ENCODE assay signal across 13 mouse cellular contexts in genomic region chr4:97127780-97128179, GRCm38 (mm10). TPM values are rescaled to one million over a fixed set of nuclear protein-coding genes. Genes with fewer than 3 reads are reported as not detected.
DNase-seq lines count a peak whose midpoint lies in the region; ATAC-seq lines count a peak whose summit lies in the region.
"Had no signal": no experiment of that assay in that cellular context is flagged by ENCODE, and none has a peak within 500 bp of the region (broad histone marks: within the 10 kb centered on the region; RNA-seq: fewer than 3 reads in every experiment).

No protein-coding gene starts in this region.

- no peak overlapping the region for H3K4me3 ChIP-seq in forebrain, embryonic 16.5 days (replicated peaks; ENCODE audit: low read length)
- no peak overlapping the region for H3K4me3 ChIP-seq in forebrain, embryonic 11.5 days (ENCODE audit: low read depth, low read length)
- H3K4me3 ChIP-seq: liver, embryonic 13.5 days; midbrain, embryonic 13.5 days had no signal

- H3K36me3 ChIP-seq in forebrain, embryonic 16.5 days (ENCODE audit: control insufficient read depth, insufficient read depth), result no peaks in the 10 kb centered on the region
- no peaks in the 10 kb centered on the region for H3K36me3 ChIP-seq in forebrain, embryonic 11.5 days (ENCODE audit: control insufficient read depth, insufficient read depth, low read length)
- H3K36me3 ChIP-seq: liver, embryonic 13.5 days; midbrain, embryonic 13.5 days had no signal

- no peaks in the 10 kb centered on the region for H3K4me1 ChIP-seq in forebrain, embryonic 16.5 days (replicated peaks; ENCODE audit: control insufficient read depth, insufficient read depth, low read length)
- H3K4me1 ChIP-seq in forebrain, embryonic 11.5 days (replicated peaks; ENCODE audit: control insufficient read depth, insufficient read depth, low read length), result no peaks in the 10 kb centered on the region
- H3K4me1 ChIP-seq: liver, embryonic 13.5 days; midbrain, embryonic 13.5 days had no signal

- WGBS in forebrain, embryonic 16.5 days, result 55% methylated on average over 4 of the region's 4 CpGs
- 63% methylated on average over 4 of the region's 4 CpGs for WGBS in forebrain, embryonic 11.5 days

- peak; percentile 88 for ATAC-seq in forebrain, embryonic 16.5 days
- no peak for ATAC-seq in forebrain, embryonic 11.5 days (replicated peaks; ENCODE audit: low FRiP score)
- no peak for ATAC-seq in CD4-positive, CD25-positive, alpha-beta regulatory T cell, adult 4 months
- ATAC-seq: midbrain, embryonic 13.5 days had no signal

- no peak for DNase-seq in forebrain, embryonic 11.5 days (ENCODE audit: low spot score)
- peak; percentile 31 for DNase-seq in testis, postnatal 10 days (ENCODE audit: low spot score)
- no peak for DNase-seq in testis, postnatal 14 days (ENCODE audit: low spot score)
- DNase-seq in layer of hippocampus, postnatal 36 days, result peak; percentile 31 to 50
- no peak for DNase-seq in kidney, adult 11 months
- DNase-seq: liver, embryonic 13.5 days had no signal

- H3K9ac ChIP-seq in forebrain, embryonic 16.5 days (replicated peaks; ENCODE audit: low read depth, low read length), result no peak overlapping the region
- H3K9ac ChIP-seq in forebrain, embryonic 11.5 days (ENCODE audit: low read length), result no peak overlapping the region
- H3K9ac ChIP-seq: liver, embryonic 13.5 days; midbrain, embryonic 13.5 days had no signal

- H3K27ac ChIP-seq in forebrain, embryonic 16.5 days (ENCODE audit: low read length), result no peak overlapping the region
- no peak overlapping the region for H3K27ac ChIP-seq in forebrain, embryonic 11.5 days (ENCODE audit: low read depth, low read length)
- H3K27ac ChIP-seq: liver, embryonic 13.5 days; midbrain, embryonic 13.5 days had no signal

- no peak overlapping the region for H3K4me2 ChIP-seq in forebrain, embryonic 16.5 days (ENCODE audit: low read length)
- H3K4me2 ChIP-seq in forebrain, embryonic 11.5 days (ENCODE audit: low read depth, low read length, severe bottlenecking), result no peak overlapping the region
- H3K4me2 ChIP-seq: liver, embryonic 13.5 days; midbrain, embryonic 13.5 days had no signal

- H3K27me3 ChIP-seq in forebrain, embryonic 16.5 days (replicated peaks; ENCODE audit: control insufficient read depth, insufficient read depth, low read length), result no peaks in the 10 kb centered on the region
- no peaks in the 10 kb centered on the region for H3K27me3 ChIP-seq in forebrain, embryonic 11.5 days (ENCODE audit: control insufficient read depth, insufficient read depth, low read length)
- H3K27me3 ChIP-seq: liver, embryonic 13.5 days; midbrain, embryonic 13.5 days had no signal

- H3K9me3 ChIP-seq in forebrain, embryonic 16.5 days (ENCODE audit: control insufficient read depth, low read length), result no peaks in the 10 kb centered on the region
- no peaks in the 10 kb centered on the region for H3K9me3 ChIP-seq in forebrain, embryonic 11.5 days (ENCODE audit: control insufficient read depth, low read length)
- H3K9me3 ChIP-seq: liver, embryonic 13.5 days; midbrain, embryonic 13.5 days had no signal

RNA-seq across cellular contexts. Expression of gene Gm10192, which starts 55.2 kb away (rescaled TPM):
- polyA plus RNA-seq in forebrain, embryonic 16.5 days (2015; fragmentation: Nextera tagmentation; extraction: Ambion mirVana), result not detected in 2 replicates
- polyA plus RNA-seq in forebrain, embryonic 11.5 days (2014; fragmentation: Nextera tagmentation; extraction: Ambion mirVana), result not detected in 2 replicates
- total RNA-seq in layer of hippocampus, postnatal 36 days (2021), result not detected
- polyA plus RNA-seq in CD4-positive, CD25-positive, alpha-beta regulatory T cell, adult 4 months (2017; shearing (Covaris generic)), result not detected
- total RNA-seq: common myeloid progenitor, adult 5-6 weeks; hematopoietic stem cell, adult 5-6 weeks had no signal
- polyA plus RNA-seq: kidney, embryonic 16.5 days; liver, embryonic 13.5 days; midbrain, embryonic 13.5 days; testis, adult 2 months had no signal

Comparison
In these comparisons a context has a peak if more than half of its experiments do, and no peak if none do; other contexts are left out.
1. DNase-seq: peak in testis, postnatal 10 days (single experiment) and layer of hippocampus, postnatal 36 days (2 of 2); none in forebrain, embryonic 11.5 days (single experiment), testis, postnatal 14 days (single experiment) and kidney, adult 11 months (single experiment).